Mouse (Mus musculus): ENCODE data around the gene Abca8b.
"Not testable (repeated sequence)": the region's sequence is repeated elsewhere in the genome, so short reads cannot be mapped to it uniquely, and the experiment has no call there.

Abca8b gene

GRCm38 (mm10) chr11:109995624-109996023 is at the start of gene Abca8b:
Abca8b (minus strand) TSS chr11:109995845.
- in situ Hi-C loops (cut with MboI, MseI) = no loop called here

GRCm38 (mm10) chr11:110037795-110038194 is 42.1 kb upstream of the Abca8b start:
- in situ Hi-C loops (cut with MboI, MseI) = no loop called here

GRCm38 (mm10) chr11:110028913-110029695 is 33.5 kb upstream of the Abca8b start:
- in situ Hi-C loops (cut with MboI, MseI) = no loop called here

GRCm38 (mm10) chr11:110010836-110011546 is 15.3 kb upstream of the Abca8b start:
- in situ Hi-C loops (cut with MboI, MseI) = no loop called here

GRCm38 (mm10) chr11:109995013-109995412 is 632 bp downstream of the Abca8b start:
- in situ Hi-C loops (cut with MboI, MseI) = no loop called here

- in situ Hi-C loops (cut with MboI, MseI) = no loop called here
Observed at GRCm38 (mm10) chr11:109994014-109994413, 1.6 kb downstream of the Abca8b start.

- in situ Hi-C loops (cut with MboI, MseI) = no loop called here
Observed at GRCm38 (mm10) chr11:109991270-109991669, 4.4 kb downstream of the Abca8b start.

- in situ Hi-C loops (cut with MboI, MseI) = no loop called here
Observed at GRCm38 (mm10) chr11:109990256-109990655, 5.4 kb downstream of the Abca8b start.

- in situ Hi-C loops (cut with MboI, MseI) = no loop called here
Observed at GRCm38 (mm10) chr11:109988164-109988563, 7.5 kb downstream of the Abca8b start.

- in situ Hi-C loops (cut with MboI, MseI) = not testable (repeated sequence)
Observed at GRCm38 (mm10) chr11:109987460-109988072, 8.1 kb downstream of the Abca8b start.

- in situ Hi-C loops (cut with MboI, MseI) = no loop called here
Observed at GRCm38 (mm10) chr11:109981872-109982271, 13.8 kb downstream of the Abca8b start.

- in situ Hi-C loops (cut with MboI, MseI) = no loop called here
Observed at GRCm38 (mm10) chr11:109970521-109970920, 25.1 kb downstream of the Abca8b start.

- in situ Hi-C loops (cut with MboI, MseI) = no loop called here
Observed at GRCm38 (mm10) chr11:109961495-109962492, 33.9 kb downstream of the Abca8b start.

GRCm38 (mm10) chr11:109955185-109955584 is 40.5 kb downstream of the Abca8b start:
- in situ Hi-C loops (cut with MboI, MseI) = no loop called here

GRCm38 (mm10) chr11:109936915-109937314 is 58.7 kb downstream of the Abca8b start:
- in situ Hi-C loops (cut with MboI, MseI) = no loop called here

GRCm38 (mm10) chr11:109933207-109933606 is 62.4 kb downstream of the Abca8b start:
- in situ Hi-C loops (cut with MboI, MseI) = not testable (repeated sequence)

- in situ Hi-C loops (cut with MboI, MseI) = loop anchor here (10.0 kb wide), 1 partner anchor 1186 kb away; no protein-coding TSS in a partner anchor
Observed at GRCm38 (mm10) chr11:109928489-109928888, 67.2 kb downstream of the Abca8b start.

- in situ Hi-C loops (cut with MboI, MseI) = loop anchor here (10.0 kb wide), 1 partner anchor 1188 kb away; no protein-coding TSS in a partner anchor
Observed at GRCm38 (mm10) chr11:109926718-109927680, 68.6 kb downstream of the Abca8b start.

GRCm38 (mm10) chr11:109922236-109922635 is 73.4 kb downstream of the Abca8b start:
- in situ Hi-C loops (cut with MboI, MseI) = loop anchor here (10.0 kb wide), 1 partner anchor 1193 kb away; no protein-coding TSS in a partner anchor

GRCm38 (mm10) chr11:109919480-109919879 is 76.2 kb downstream of the Abca8b start:
- in situ Hi-C loops (cut with MboI, MseI) = no loop called here
